Mouse (Mus musculus) lung, embryonic 16.5 days (tissue): Measurements from ENCODE around the gene Mt4. TPM values are rescaled to one million over a fixed set of nuclear protein-coding genes. Genes with fewer than 3 reads are reported as not detected.

Source experiments
- ATAC-seq: fragments of 200-750 bp; cut with Nextera tagmentation; 2 replicates; pipeline ENCODE4 v1.8.0; 2017; ENCODE audit warnings: low read depth, mild to moderate bottlenecking, moderate library complexity
- H3K27ac ChIP-seq: fragments of 300-500 bp; sonication (generic); 2 replicates; pipeline ENCODE4 v1.5.1; 2014; ENCODE audit warnings: mild to moderate bottlenecking, control low read depth, low read length
- H3K27me3 ChIP-seq: fragments of 300-500 bp; sonication (generic); 2 replicates; pipeline ENCODE4 v1.6.1; 2014; ENCODE audit warnings: low read depth, low read length, mixed read lengths; ENCODE audit not compliant: control insufficient read depth, insufficient read depth
- H3K36me3 ChIP-seq: fragments of 300-500 bp; sonication (generic); 2 replicates; pipeline ENCODE4 v1.6.1; 2014; ENCODE audit warnings: low read length; ENCODE audit not compliant: control insufficient read depth, insufficient read depth
- H3K4me1 ChIP-seq: fragments of 300-500 bp; sonication (generic); replicated peaks from 2 replicates; pipeline ENCODE4 v1.6.1; 2014; ENCODE audit warnings: low read length, mixed read lengths; ENCODE audit not compliant: control insufficient read depth, insufficient read depth
- H3K4me2 ChIP-seq: fragments of 300-500 bp; sonication (generic); 2 replicates; pipeline ENCODE4 v1.6.1; 2014; ENCODE audit warnings: low read depth, low read length, control low read depth
- H3K4me3 ChIP-seq: fragments of 300-500 bp; sonication (generic); 2 replicates; pipeline ENCODE4 v1.5.1; 2014; ENCODE audit warnings: mild to moderate bottlenecking, low read length, control low read depth
- H3K9ac ChIP-seq: fragments of 300-500 bp; sonication (generic); 2 replicates; pipeline ENCODE4 v1.6.1; 2014; ENCODE audit warnings: low read length, control low read depth
- H3K9me3 ChIP-seq: fragments of 300-500 bp; sonication (generic); 2 replicates; pipeline ENCODE4 v1.6.1; 2016; ENCODE audit warnings: low read length; ENCODE audit not compliant: control insufficient read depth
- WGBS: fragments of 180-500 bp; shearing (Covaris S2); extraction: QIAGEN DNeasy Blood & Tissue Kit; methylation state at CpG from one replicate; pipeline ENCODE4 v1.1.7; 2014; 5-methylcytosine and 5-hydroxymethylcytosine counted together
- polyA plus RNA-seq: library from polyadenylated mRNA; unstranded; fragments of >200 nt; fragmentation: Nextera tagmentation; extraction: Ambion mirVana; gene quantifications from 2 replicates; pipeline ENCODE4 v1.2.1, GENCODE M21; 2015

The Mt4 gene
- polyA plus RNA-seq, 1 experiment from 2014 or later = not detected

- Histone ChIP-seq H3K27me3 (no peaks in the 10 kb centered on the region), H3K36me3 (no peaks in the 10 kb centered on the region), H3K27ac (no peak overlapping the region), H3K4me3 (no peak overlapping the region), H3K9ac (no peak overlapping the region), H3K9me3 (no peaks in the 10 kb centered on the region), H3K4me1 (no peaks in the 10 kb centered on the region), H3K4me2 (no peak overlapping the region)
- WGBS = 59% methylated on average over 6 of the region's 6 CpGs
- no peak for ATAC-seq
Observed at GRCm38 (mm10) chr8:94109396-94109795, 27.6 kb upstream of the Mt4 start.

- no peak overlapping the region for H3K27ac ChIP-seq
- 62% methylated on average over 5 of the region's 5 CpGs for WGBS
- ATAC-seq = no peak
Observed at GRCm38 (mm10) chr8:94109835-94110234, 27.2 kb upstream of the Mt4 start.

GRCm38 (mm10) chr8:94110526-94111177 lies 26.3 kb upstream of the Mt4 start:
- no peaks in the 10 kb centered on the region for H3K36me3 ChIP-seq
- H3K9me3 ChIP-seq = no peaks in the 10 kb centered on the region
- no peak overlapping the region for H3K27ac ChIP-seq
- no peaks in the 10 kb centered on the region for H3K27me3 ChIP-seq
- no peak overlapping the region for H3K4me3 ChIP-seq
- ATAC-seq = no peak
- no peak overlapping the region for H3K9ac ChIP-seq
- H3K4me2 ChIP-seq = no peak overlapping the region
- no peaks in the 10 kb centered on the region for H3K4me1 ChIP-seq
- WGBS = 46% methylated on average over 6 of the region's 6 CpGs

More at GRCm38 (mm10) chr8:94109835-94110234, 27.2 kb upstream of the Mt4 start:
- no peaks in the 10 kb centered on the region for H3K36me3 ChIP-seq
- H3K27me3 ChIP-seq = no peaks in the 10 kb centered on the region
- no peak overlapping the region for H3K9ac ChIP-seq
- H3K4me2 ChIP-seq = no peak overlapping the region
- H3K4me3 ChIP-seq = no peak overlapping the region
- H3K9me3 ChIP-seq = no peaks in the 10 kb centered on the region
- no peaks in the 10 kb centered on the region for H3K4me1 ChIP-seq

- Histone ChIP-seq H3K4me3 (no peak overlapping the region), H3K27me3 (no peaks in the 10 kb centered on the region), H3K36me3 (no peaks in the 10 kb centered on the region), H3K4me2 (no peak overlapping the region), H3K4me1 (no peaks in the 10 kb centered on the region), H3K9me3 (no peaks in the 10 kb centered on the region), H3K9ac (no peak overlapping the region), H3K27ac (no peak overlapping the region)
- WGBS = 44% methylated on average over 1 of the region's 1 CpGs
- ATAC-seq = no peak
Observed at GRCm38 (mm10) chr8:94113435-94113834, 23.6 kb upstream of the Mt4 start.

- H3K4me1 ChIP-seq = no peaks in the 10 kb centered on the region
- H3K4me3 ChIP-seq = no peak overlapping the region
- H3K27me3 ChIP-seq = no peaks in the 10 kb centered on the region
- H3K4me2 ChIP-seq = no peak overlapping the region
- H3K27ac ChIP-seq = no peak overlapping the region
- no peak for ATAC-seq
- H3K36me3 ChIP-seq = no peaks in the 10 kb centered on the region
- H3K9me3 ChIP-seq = no peaks in the 10 kb centered on the region
- WGBS = 76% methylated on average over 2 of the region's 2 CpGs
- H3K9ac ChIP-seq = no peak overlapping the region
Observed at GRCm38 (mm10) chr8:94113972-94114371, 23.0 kb upstream of the Mt4 start.

- Histone ChIP-seq H3K4me1 (no peaks in the 10 kb centered on the region), H3K4me3 (no peak overlapping the region), H3K27ac (no peak overlapping the region), H3K9me3 (no peaks in the 10 kb centered on the region), H3K36me3 (no peaks in the 10 kb centered on the region), H3K27me3 (no peaks in the 10 kb centered on the region), H3K4me2 (no peak overlapping the region), H3K9ac (no peak overlapping the region)
- whole genome bisulfite sequencing = 16% methylated on average over 6 of the region's 6 CpGs
- ATAC-seq = no peak
Observed at GRCm38 (mm10) chr8:94118776-94119430, 18.1 kb upstream of the Mt4 start.

GRCm38 (mm10) chr8:94121625-94122024 lies 15.4 kb upstream of the Mt4 start:
- Histone ChIP-seq H3K9me3 (no peaks in the 10 kb centered on the region), H3K27ac (no peak overlapping the region), H3K9ac (no peak overlapping the region), H3K27me3 (no peaks in the 10 kb centered on the region), H3K4me3 (no peak overlapping the region), H3K4me1 (no peaks in the 10 kb centered on the region), H3K4me2 (no peak overlapping the region), H3K36me3 (no peaks in the 10 kb centered on the region)
- no peak for ATAC-seq
- 76% methylated on average over 8 of the region's 9 CpGs for WGBS

- Histone ChIP-seq H3K4me3 (no peak overlapping the region), H3K36me3 (no peaks in the 10 kb centered on the region), H3K4me1 (no peaks in the 10 kb centered on the region), H3K27me3 (no peaks in the 10 kb centered on the region), H3K27ac (no peak overlapping the region), H3K9me3 (no peaks in the 10 kb centered on the region), H3K9ac (no peak overlapping the region), H3K4me2 (no peak overlapping the region)
- WGBS = 39% methylated on average over 8 of the region's 8 CpGs
- ATAC-seq = no peak
Observed at GRCm38 (mm10) chr8:94122711-94123468, 14.1 kb upstream of the Mt4 start.

GRCm38 (mm10) chr8:94127711-94128110 lies 9.3 kb upstream of the Mt4 start:
- no peak overlapping the region for H3K4me3 ChIP-seq
- H3K4me1 ChIP-seq = no peaks in the 10 kb centered on the region
- no peaks in the 10 kb centered on the region for H3K36me3 ChIP-seq
- no peaks in the 10 kb centered on the region for H3K9me3 ChIP-seq
- no peaks in the 10 kb centered on the region for H3K27me3 ChIP-seq
- no peak overlapping the region for H3K27ac ChIP-seq
- H3K4me2 ChIP-seq = no peak overlapping the region
- H3K9ac ChIP-seq = no peak overlapping the region
- 80% methylated on average over 6 of the region's 6 CpGs for WGBS
- no peak for ATAC-seq
